Mouse (Mus musculus) hindbrain, embryonic 10.5 days (tissue): Measurements from ENCODE around the gene Rfx7. TPM values are rescaled to one million over a fixed set of nuclear protein-coding genes. Genes with fewer than 3 reads are reported as not detected.

Experiments used
- DNase-seq: peaks from one replicate; pipeline ENCODE4 v3.0.0-alpha.2; 2017; ENCODE audit warnings: low spot score
- H3K27ac ChIP-seq: fragments of 300-500 bp; sonication (generic); 2 replicates; pipeline ENCODE4 v1.5.1; 2016; ENCODE audit warnings: mild to moderate bottlenecking, moderate library complexity
- H3K27me3 ChIP-seq: fragments of 300-500 bp; sonication (generic); 2 replicates; pipeline ENCODE4 v1.6.1; 2016; ENCODE audit warnings: mild to moderate bottlenecking; ENCODE audit not compliant: poor library complexity, insufficient read depth, severe bottlenecking
- H3K36me3 ChIP-seq: fragments of 300-500 bp; sonication (generic); 2 replicates; pipeline ENCODE4 v1.6.1; 2016; ENCODE audit warnings: mild to moderate bottlenecking, moderate library complexity
- H3K4me1 ChIP-seq: fragments of 300-500 bp; sonication (generic); replicated peaks from 2 replicates; pipeline ENCODE4 v1.6.1; 2016; ENCODE audit warnings: mild to moderate bottlenecking
- H3K4me3 ChIP-seq: fragments of 300-500 bp; sonication (generic); 2 replicates; pipeline ENCODE4 v1.5.1; 2016; ENCODE audit warnings: mild to moderate bottlenecking, moderate library complexity
- H3K9me3 ChIP-seq: fragments of 300-500 bp; sonication (generic); 2 replicates; pipeline ENCODE4 v1.6.1; 2016; ENCODE audit warnings: mild to moderate bottlenecking, moderate library complexity
- WGBS: fragments of 180-500 bp; shearing (Covaris S2); methylation state at CpG from one replicate; pipeline ENCODE4 v1.1.7; 2016; 5-methylcytosine and 5-hydroxymethylcytosine counted together
- polyA plus RNA-seq: library from polyadenylated mRNA; unstranded; fragments of >200 nt; fragmentation: Nextera tagmentation; extraction: Ambion mirVana; gene quantifications from 2 replicates; pipeline ENCODE4 v1.2.1, GENCODE M21; 2016

The Rfx7 gene
- polyA plus RNA-seq, 1 experiment from 2014 or later = 14.7 TPM

- Histone ChIP-seq H3K27ac (peak overlapping the region; percentile 83), H3K9me3 (no peaks in the 10 kb centered on the region), H3K4me3 (no peak overlapping the region), H3K4me1 (peaks cover 50% of the 10 kb centered on the region), H3K36me3 (no peaks in the 10 kb centered on the region), H3K27me3 (no peaks in the 10 kb centered on the region)
- DNase-seq = peak; percentile 63
- WGBS = 31% methylated on average over 8 of the region's 8 CpGs
Observed at GRCm38 (mm10) chr9:72652961-72653360, 120.9 kb downstream of the Rfx7 start.

DNA sequence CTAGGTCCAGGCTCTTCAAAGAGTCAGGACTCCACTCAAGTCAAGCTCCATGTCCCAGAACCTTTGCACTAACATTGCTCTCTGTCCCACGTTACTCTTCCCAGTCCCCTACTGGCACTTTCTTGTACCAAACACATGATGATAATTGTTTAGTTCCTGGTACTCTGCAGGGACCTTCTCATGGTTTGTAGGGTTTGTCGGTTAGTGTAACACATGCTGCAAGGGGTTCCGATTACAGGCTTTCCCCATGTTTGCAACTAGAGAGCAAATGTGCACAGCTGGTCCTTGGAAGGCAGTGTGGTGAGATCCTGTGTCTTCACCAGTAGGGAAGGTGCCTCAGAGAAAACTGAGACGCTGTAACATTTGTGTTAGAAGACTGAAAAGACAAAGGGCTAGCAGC, 121.5 kb downstream of the Rfx7 start:
- 53% methylated on average over 4 of the region's 4 CpGs for WGBS
- Histone ChIP-seq H3K4me3 (no peak overlapping the region), H3K27ac (peak overlapping the region; percentile 83)

DNA sequence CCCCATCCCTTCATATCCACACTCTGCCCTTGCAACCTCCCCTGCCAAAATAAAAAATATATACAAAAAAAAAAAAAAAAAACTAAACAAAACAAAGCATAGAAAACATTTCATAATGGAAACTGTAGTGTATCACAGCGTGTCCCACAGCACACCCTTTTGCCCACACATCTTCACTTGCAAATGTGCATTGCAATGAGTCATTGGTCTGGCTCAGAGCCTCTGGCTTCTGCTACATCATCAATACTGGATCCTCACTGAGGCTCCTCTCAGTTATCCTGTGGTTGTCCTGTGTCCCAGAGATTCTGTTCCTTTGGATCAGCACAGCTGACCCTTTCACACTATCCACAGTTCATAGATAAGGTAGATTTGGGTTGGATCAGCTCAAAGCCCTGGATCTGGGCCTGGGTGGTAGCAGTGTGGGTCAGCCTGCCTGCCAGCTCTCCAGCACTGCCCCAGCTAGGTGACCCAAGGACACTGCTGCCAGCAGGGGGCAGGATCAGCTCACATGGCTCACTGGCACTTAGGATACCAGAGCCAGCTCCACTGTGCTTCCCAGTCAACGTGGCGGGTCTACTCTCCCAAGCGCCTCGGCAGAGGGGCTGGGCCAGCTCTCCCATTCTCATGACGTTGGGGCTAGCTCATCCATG, 122.7 kb downstream of the Rfx7 start:
- 0 out of 2 replicates have a peak overlapping the region, but pooled peaks have one; percentile 6 for H3K27ac ChIP-seq
- no peaks in the 10 kb centered on the region for H3K27me3 ChIP-seq
- H3K4me1 ChIP-seq = peaks cover 54% of the 10 kb centered on the region
- DNase-seq = peak; percentile 63
- 67% methylated on average over 6 of the region's 6 CpGs for WGBS
- no peaks in the 10 kb centered on the region for H3K36me3 ChIP-seq
- no peak overlapping the region for H3K4me3 ChIP-seq
- H3K9me3 ChIP-seq = no peaks in the 10 kb centered on the region

More for the DNA sequence above, 121.5 kb downstream of the Rfx7 start:
- no peaks in the 10 kb centered on the region for H3K9me3 ChIP-seq
- peaks cover 51% of the 10 kb centered on the region for H3K4me1 ChIP-seq
- DNase-seq = peak; percentile 34
- no peaks in the 10 kb centered on the region for H3K36me3 ChIP-seq
- H3K27me3 ChIP-seq = no peaks in the 10 kb centered on the region

GRCm38 (mm10) chr9:72655602-72656001, 123.6 kb downstream of the Rfx7 start:
- peak overlapping the region; percentile 57 for H3K27ac ChIP-seq

GRCm38 (mm10) chr9:72656491-72656890, 124.5 kb downstream of the Rfx7 start:
- no peak for DNase-seq
- 14% methylated on average over 4 of the region's 4 CpGs for WGBS
- Histone ChIP-seq H3K27me3 (no peaks in the 10 kb centered on the region), H3K36me3 (no peaks in the 10 kb centered on the region), H3K4me3 (no peak overlapping the region), H3K27ac (peak overlapping the region; percentile 71), H3K4me1 (peaks cover 69% of the 10 kb centered on the region), H3K9me3 (no peaks in the 10 kb centered on the region)

More at GRCm38 (mm10) chr9:72655602-72656001, 123.6 kb downstream of the Rfx7 start:
- Histone ChIP-seq H3K36me3 (no peaks in the 10 kb centered on the region), H3K27me3 (no peaks in the 10 kb centered on the region), H3K4me1 (peaks cover 60% of the 10 kb centered on the region), H3K4me3 (no peak overlapping the region), H3K9me3 (no peaks in the 10 kb centered on the region)
- 68% methylated on average over 5 of the region's 5 CpGs for WGBS
- no peak for DNase-seq

- no peaks in the 10 kb centered on the region for H3K27me3 ChIP-seq
- 22% methylated on average over 3 of the region's 3 CpGs for WGBS
- H3K27ac ChIP-seq = peak overlapping the region; percentile 71
- H3K4me1 ChIP-seq = peaks cover 71% of the 10 kb centered on the region
- no peak for DNase-seq
- H3K36me3 ChIP-seq = no peaks in the 10 kb centered on the region
- no peak overlapping the region for H3K4me3 ChIP-seq
- H3K9me3 ChIP-seq = no peaks in the 10 kb centered on the region
Observed at GRCm38 (mm10) chr9:72656940-72657339, 124.9 kb downstream of the Rfx7 start.

- DNase-seq = no peak
- H3K36me3 ChIP-seq = no peaks in the 10 kb centered on the region
- peaks cover 66% of the 10 kb centered on the region for H3K4me1 ChIP-seq
- no peak overlapping the region for H3K4me3 ChIP-seq
- no peak overlapping the region for H3K27ac ChIP-seq
- no peaks in the 10 kb centered on the region for H3K9me3 ChIP-seq
- H3K27me3 ChIP-seq = no peaks in the 10 kb centered on the region
- 75% methylated on average over 1 of the region's 1 CpGs for WGBS
Observed at GRCm38 (mm10) chr9:72657694-72658093, 125.7 kb downstream of the Rfx7 start.

DNA sequence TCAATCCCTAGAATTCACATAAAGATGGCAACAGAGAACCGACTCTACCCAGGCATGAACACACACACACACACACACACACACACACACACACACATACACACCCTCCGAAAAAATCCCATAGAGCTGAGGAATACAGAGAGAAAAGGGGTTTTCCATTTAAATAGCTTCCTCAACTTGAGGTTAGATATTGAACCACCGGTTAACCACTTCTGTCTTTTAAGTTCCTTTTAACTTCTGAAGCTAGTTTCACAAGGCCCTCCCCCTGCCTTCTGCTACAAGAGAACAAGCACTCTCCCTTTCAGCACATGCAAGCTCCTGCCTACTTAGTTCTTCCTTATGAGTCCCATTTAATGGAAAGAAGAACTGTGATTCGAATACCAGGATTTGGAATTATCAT, 128.1 kb downstream of the Rfx7 start:
- no peaks in the 10 kb centered on the region for H3K9me3 ChIP-seq
- no peaks in the 10 kb centered on the region for H3K27me3 ChIP-seq
- WGBS = 72% methylated on average over 4 of the region's 4 CpGs
- H3K4me1 ChIP-seq = peaks cover 65% of the 10 kb centered on the region
- H3K36me3 ChIP-seq = peaks cover 15% of the 10 kb centered on the region
- no peak overlapping the region for H3K4me3 ChIP-seq
- no peak for DNase-seq
- H3K27ac ChIP-seq = 0 out of 2 replicates have a peak overlapping the region, but pooled peaks have one; percentile 45

GRCm38 (mm10) chr9:72660911-72661310, 128.9 kb downstream of the Rfx7 start:
- WGBS = 51% methylated on average over 1 of the region's 1 CpGs
- H3K4me3 ChIP-seq = peak overlapping the region; percentile 87
- no peak for DNase-seq
- H3K27ac ChIP-seq = peak overlapping the region; percentile 98
- H3K4me1 ChIP-seq = peaks cover 64% of the 10 kb centered on the region
- H3K9me3 ChIP-seq = no peaks in the 10 kb centered on the region
- H3K36me3 ChIP-seq = peaks cover 22% of the 10 kb centered on the region
- H3K27me3 ChIP-seq = no peaks in the 10 kb centered on the region

DNA sequence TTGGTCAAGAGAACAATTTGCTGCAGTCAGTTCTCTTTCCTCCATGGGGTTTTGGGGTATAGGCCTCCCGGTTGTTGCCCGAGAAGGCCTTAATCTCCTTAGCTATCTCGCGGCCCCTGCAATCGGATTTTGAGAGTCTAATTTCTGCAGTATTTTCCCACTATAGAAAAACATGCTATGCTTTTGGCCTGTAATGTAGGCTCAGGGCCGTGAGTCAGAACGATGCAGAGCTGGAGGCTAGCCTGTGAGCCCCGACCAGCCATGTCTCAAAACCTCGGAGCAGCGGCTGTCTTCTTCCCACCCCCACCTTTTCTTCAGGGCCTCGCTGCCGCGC, 129.5 kb downstream of the Rfx7 start:
- no peaks in the 10 kb centered on the region for H3K27me3 ChIP-seq
- H3K36me3 ChIP-seq = peaks cover 27% of the 10 kb centered on the region
- WGBS = 2% methylated on average over 13 of the region's 13 CpGs
- DNase-seq = no peak
- no peaks in the 10 kb centered on the region for H3K9me3 ChIP-seq
- peak overlapping the region; percentile 98 for H3K27ac ChIP-seq
- peaks cover 58% of the 10 kb centered on the region for H3K4me1 ChIP-seq
- peak overlapping the region; percentile 87 for H3K4me3 ChIP-seq

GRCm38 (mm10) chr9:72661895-72662661, 130.0 kb downstream of the Rfx7 start, which contains the start of gene Nedd4:
TSS of gene Nedd4 (plus strand) at chr9:72662346.
- Histone ChIP-seq H3K36me3 (peaks cover 33% of the 10 kb centered on the region), H3K4me3 (peak within 1 kb of the TSS; percentile 87), H3K9me3 (no peaks in the 10 kb centered on the region), H3K27me3 (no peaks in the 10 kb centered on the region), H3K4me1 (peaks cover 53% of the 10 kb centered on the region), H3K27ac (peak within 1 kb of the TSS; percentile 98)
- peak; percentile 97 for DNase-seq
- under 1% methylated on average over 83 of the region's 83 CpGs for WGBS

DNA sequence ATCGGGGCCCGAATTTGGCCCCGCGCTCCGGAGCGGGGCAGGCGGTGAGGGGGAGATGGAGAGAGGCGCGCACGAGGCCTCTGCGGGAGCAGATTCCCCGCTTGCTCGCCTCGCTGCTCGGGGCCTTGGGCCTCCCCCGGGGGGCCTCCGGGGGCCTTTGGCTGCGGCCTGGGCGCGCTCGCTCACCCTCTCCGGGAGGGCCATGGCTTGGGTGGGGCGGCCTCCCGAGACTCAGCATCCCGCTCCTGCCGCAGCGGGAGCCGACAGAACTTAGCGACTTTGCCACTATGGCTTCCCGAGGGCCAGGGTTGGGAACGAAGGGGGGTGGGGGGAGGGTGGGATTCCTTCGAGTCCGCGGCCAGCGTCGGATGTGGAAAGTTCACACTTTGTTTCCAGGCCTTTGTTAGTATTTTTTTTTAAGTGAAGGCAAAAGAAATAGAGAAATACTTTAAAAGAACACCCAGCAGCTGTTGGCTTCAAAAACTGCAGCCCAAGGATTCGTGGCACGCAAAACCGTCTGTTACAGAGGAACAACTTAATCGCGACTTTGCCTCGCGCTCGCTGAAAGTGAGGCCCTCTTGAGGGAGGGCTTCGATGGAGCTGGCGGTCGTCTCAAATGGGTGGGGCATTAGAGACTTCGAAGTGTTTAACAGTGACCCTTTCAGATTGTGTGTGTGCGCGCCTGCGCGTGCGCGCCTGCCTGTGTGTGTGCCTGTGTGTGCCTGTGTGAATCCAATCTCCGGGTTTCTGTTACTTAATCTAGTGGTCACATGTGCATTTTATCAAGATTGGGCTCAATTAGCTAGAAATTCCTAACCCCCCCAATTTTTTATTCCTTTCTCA, 130.9 kb downstream of the Rfx7 start:
- H3K36me3 ChIP-seq = peaks cover 41% of the 10 kb centered on the region
- H3K9me3 ChIP-seq = no peaks in the 10 kb centered on the region
- peak overlapping the region; percentile 87 for H3K4me3 ChIP-seq
- peaks cover 44% of the 10 kb centered on the region for H3K4me1 ChIP-seq
- peak; percentile 86 for DNase-seq
- peak overlapping the region; percentile 98 for H3K27ac ChIP-seq
- H3K27me3 ChIP-seq = no peaks in the 10 kb centered on the region
- WGBS = under 1% methylated on average over 55 of the region's 55 CpGs
